Mouse (Mus musculus) CH12F3 (cell line): ENCODE measurements around the gene Umad1.

Experiments used
- in situ Hi-C: fragments of 300-500 bp; cut with MboI; formaldehyde crosslinking; loops from 2 replicates; pipeline ENCODE4 v1.14.3; 2020; ENCODE audit warnings: low sequenced_read_pairs

The Umad1 gene

DNA sequence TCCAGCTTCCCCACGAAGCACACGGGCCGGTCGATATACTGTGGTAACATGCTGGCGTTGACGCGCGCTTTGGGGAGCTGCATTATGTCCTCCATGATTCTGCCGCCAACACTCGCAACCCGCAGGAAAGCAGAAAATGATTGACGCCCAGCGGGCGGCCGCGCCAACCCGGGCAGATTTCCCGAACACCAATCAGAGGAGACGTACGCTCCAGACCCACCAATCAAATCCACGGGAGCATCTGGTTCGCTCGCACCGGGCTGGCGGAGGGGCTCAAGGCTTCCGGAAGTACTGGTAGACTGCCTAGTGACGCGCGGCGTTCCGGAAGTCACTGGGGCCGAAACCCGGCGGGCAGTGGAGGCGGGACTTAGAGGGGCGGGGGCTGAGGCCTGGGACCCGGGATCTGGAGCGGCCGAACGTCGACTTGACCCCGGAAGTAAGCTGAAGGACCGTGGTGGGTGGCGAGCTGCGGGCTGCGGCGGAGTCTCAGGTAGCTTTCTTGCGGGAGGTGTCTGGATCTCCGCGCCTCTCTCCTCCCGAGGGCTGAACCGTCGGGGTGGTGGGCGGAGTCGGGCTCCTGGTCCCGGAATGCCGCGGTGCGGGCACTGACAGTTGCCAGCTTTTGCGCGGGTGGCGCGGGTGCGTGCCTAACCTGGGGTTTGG is at the start of gene Umad1, which contains the start of the genes Rpa3 and Gm45062:
TSS of gene Umad1 (plus strand) at position 285 of the 663 bp plus-strand sequence.
TSS of gene Rpa3 (minus strand) at position 170 of the 663 bp plus-strand sequence.
TSS of gene Gm45062 (plus strand) at position 447 of the 663 bp plus-strand sequence.
- in situ Hi-C loops = no loop called here

DNA sequence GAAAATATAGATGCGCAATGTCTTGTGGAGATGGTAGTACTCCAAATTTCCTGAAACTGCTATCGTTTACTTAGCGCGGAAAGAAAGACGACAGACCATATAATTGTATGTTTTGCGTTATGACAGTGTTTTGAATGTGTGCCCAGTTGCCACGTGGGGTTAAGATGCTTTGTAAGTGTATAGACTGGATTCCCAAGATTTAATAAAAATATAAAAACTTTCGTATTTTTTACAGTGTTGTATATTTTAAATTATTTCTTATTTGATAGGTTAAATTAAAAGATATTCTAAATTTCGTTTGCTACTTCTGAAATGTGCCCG is 49.3 kb upstream of the Umad1 start:
- in situ Hi-C loops = no loop called here

DNA sequence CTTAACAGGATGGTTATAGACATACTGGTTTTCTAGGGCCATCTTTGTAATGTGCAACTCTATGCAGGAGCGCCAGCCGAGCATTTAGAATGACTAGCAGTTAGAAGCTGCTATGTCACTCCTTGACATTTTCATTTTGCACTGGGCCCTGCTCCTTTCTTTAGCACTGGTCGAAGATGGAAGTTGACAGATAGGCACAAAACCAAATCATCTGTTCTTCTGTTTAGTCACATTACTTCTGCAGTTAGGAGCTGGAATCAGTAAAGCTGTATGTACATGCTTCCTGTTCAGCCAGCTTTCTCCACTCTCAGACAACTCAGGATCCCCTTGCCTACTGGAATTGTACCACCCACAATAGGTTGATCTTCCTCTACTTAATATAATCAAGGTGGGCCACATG is 48.4 kb upstream of the Umad1 start:
- in situ Hi-C loops = no loop called here

DNA sequence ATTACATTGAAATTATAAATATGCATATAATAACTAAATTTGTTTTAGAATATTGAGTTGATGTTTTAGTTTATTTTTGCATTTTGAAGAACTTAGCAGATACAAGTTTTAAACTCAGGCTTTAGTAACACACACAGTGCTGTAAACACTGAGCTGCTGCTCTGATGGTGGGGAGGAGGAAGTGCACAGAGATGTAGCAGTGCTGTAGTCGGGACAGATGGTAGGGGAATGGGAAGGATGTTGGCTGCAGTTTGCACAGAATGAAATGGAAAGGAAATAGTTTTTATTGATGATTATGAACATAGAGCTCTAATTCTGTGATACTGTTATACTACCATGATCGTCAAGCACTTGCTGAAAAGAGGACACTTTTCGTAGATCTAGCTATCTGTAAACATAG is 32.1 kb upstream of the Umad1 start:
- in situ Hi-C loops = no loop called here

DNA sequence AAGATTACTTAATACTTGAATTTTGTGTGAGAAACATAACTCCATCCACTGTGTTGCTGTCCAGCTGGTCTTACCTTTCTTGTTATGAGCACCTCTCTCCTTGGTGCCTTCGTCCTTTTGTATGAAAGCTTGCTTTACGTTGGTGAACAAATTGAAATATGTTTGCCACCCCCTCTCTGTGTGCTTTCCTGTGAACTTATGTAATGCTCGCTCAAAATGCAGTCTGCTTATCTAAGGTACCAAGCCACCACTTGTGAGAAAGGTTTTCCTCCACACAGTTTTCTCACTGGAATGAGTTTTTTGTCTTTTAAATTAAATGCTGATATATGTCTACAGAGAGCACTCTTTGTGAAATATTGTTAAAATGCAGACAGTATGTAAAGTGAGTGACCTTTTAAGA is 30.5 kb upstream of the Umad1 start:
- in situ Hi-C loops = no loop called here

DNA sequence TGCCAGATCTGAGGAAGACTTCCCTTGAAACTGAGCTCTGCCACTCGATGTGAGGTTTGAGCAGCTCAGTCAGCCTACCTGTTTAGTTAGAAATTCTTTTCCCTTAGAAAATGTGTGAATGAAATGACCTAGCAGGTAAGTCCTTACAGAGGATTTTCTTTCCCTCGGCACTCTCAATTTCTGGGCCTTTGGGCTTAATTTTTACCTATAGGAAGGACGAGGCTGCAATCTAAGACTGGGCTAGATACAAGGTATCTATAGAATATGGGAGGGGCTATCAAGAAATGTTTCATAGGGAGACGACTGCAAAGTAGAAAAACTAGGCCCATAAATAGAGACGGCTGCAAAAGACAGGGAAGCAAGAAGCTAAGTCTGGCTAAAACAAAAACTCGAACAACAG is 772 bp upstream of the Umad1 start:
- in situ Hi-C loops = no loop called here

DNA sequence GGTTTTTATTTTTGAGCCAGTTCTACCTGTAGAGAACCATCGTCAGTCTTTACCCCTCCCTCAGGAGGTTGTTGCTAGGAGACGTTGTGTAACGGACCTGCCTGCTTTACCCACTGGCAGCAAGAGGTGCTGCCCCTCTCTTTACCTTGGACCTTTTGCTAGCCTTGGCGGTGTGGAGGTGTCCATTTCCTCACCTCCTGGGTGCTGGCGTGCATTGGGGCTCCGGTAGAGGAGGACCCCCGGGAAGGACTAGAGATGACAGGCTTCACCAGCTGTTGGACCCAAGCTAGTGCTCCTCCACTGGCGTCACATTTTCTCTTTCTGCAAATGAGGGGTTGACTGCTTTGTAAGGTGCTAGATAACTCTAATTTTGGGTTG is 568 bp downstream of the Umad1 start:
- in situ Hi-C loops = no loop called here

DNA sequence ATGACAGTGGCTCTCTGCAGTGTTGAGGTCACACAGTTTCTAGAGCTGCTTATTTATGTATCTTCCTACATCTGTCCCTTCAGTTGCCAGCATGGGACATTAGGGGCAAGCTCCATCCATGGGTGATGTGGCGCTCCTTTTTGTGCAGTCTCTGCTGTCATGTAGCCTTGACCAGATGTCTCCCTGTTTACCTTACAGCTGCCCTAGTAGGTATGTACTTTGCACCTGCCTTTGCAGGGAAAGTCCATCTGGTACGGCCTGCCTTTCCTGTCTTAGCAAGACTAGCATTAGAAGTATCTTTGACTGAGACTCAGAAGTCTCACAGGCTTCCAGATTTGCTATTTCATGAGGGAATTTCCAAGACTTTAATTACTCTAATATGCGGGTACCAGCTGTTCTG is 12.0 kb downstream of the Umad1 start:
- in situ Hi-C loops = loop anchor here (10.0 kb wide), 1 partner anchor 74 kb away; no protein-coding TSS in a partner anchor

DNA sequence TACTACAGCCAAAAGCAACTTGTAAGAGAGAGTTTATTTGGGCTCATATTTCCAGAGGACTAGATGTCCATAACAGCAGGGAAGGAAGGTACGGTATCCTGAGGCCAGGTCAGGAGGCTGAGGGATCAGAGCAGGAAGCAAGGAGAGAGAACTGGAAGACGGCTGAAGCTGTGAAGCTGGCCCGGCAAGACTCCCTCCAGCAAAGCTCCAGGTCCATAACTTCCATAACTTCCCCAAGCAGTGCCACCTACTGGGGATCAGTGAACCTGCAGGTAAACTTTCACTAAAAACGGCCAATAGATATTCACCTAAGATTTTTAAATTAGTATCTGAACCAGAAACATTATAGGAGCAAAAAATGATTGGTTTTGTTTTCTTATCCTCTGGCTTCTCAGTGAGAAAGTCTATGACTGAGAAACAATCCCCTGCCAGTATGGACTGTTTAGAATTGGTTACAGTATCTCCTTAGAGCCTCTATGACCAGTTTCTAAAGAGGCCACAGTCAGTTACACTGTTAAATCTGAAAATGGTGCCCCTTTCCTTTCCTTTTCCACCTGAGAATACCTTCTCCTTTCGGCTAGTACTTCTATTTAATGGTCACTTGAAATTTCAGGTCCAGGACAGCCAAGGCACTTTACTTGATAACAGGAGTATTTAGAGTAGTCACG is 15.4 kb downstream of the Umad1 start:
- in situ Hi-C loops = loop anchor here (10.0 kb wide), 1 partner anchor 70 kb away; no protein-coding TSS in a partner anchor

DNA sequence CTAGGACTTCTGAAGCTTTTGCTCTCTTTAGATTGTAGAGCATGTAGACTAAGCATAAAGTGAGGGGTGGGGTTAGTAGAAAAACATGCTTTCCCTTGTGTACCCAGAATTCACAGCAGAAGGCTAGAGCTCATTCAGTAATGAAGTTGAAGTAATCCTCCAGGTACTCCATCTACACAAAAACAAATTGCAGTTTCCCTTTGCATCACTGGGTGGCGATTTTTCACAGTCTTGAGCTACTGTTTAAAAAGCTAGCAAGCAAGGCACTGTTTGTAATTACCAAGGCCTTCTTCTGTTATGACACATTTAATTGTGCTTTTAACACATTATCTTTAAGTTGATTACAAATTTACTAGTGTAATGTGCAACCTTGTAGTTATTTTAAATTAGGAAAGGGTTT is 16.0 kb downstream of the Umad1 start:
- in situ Hi-C loops = loop anchor here (10.0 kb wide), 1 partner anchor 70 kb away; no protein-coding TSS in a partner anchor

DNA sequence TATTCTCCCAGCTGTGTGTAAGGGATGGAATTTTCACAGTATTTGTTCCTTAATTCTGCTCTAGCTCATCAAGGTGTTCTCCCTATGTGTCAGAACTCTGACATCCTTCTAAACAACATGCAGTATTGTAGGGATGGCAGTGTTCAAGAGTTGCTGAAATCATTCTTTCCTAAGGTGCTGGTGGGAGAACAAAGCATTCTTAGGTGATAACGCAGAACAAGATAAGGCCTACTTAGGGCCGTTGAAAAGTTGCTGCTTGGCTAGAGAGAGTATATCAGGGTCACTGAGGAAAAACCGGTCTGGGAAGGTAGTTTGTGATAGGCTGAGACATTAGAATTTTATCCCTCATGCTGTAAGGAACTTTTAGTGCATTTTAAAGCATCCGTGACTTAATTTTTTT is 17.3 kb downstream of the Umad1 start:
- in situ Hi-C loops = loop anchor here (10.0 kb wide), 1 partner anchor 68 kb away; no protein-coding TSS in a partner anchor

DNA sequence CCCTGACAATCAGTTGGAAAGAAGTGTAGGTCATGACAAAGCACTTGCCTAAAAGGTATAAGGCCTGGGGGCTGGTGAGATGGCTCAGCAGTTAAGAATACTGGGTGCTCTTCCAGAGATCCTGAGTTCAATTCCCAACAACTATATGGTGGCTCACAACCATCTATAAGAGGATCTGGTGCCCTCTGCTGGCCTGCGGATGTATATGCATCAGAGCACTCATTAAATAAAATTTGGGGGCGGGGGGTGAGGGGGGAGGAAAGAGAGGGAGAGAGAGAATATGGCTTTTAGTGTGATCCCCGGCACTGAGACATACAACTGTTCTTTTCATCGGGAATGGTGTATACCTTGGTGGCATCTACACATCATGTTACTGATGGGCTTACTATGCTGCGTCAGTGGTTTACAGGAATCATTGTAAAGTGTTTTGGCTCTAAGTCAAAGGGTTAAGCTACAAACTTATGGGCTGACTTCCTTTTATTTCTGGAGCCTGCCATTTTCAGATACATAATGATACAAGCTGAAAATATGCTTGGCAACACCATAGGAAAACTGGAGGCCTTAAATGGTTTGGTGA is 19.4 kb downstream of the Umad1 start:
- in situ Hi-C loops = loop anchor here (10.0 kb wide), 1 partner anchor 66 kb away; no protein-coding TSS in a partner anchor

DNA sequence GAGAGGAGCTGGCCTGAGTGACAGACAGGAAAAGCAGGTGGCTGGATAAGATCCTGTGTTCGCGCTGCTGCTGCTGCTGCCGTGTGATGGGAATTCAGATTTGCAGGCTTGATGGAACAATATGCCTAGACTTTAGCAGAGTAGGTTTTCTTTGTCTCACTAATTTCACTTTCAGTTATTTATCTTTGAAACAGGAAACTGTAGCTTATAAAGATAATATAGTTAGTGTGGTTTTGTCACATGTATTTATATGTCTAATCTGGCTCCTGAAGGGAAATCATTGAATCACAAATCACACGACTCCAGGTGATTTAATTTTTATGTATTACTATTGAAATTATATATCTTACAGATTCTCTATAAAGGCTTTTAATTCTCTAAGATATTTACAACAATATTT is 24.2 kb downstream of the Umad1 start:
- in situ Hi-C loops = loop anchor here (10.0 kb wide), 1 partner anchor 222 kb away; the partner anchor contains the start of gene Glcci1

DNA sequence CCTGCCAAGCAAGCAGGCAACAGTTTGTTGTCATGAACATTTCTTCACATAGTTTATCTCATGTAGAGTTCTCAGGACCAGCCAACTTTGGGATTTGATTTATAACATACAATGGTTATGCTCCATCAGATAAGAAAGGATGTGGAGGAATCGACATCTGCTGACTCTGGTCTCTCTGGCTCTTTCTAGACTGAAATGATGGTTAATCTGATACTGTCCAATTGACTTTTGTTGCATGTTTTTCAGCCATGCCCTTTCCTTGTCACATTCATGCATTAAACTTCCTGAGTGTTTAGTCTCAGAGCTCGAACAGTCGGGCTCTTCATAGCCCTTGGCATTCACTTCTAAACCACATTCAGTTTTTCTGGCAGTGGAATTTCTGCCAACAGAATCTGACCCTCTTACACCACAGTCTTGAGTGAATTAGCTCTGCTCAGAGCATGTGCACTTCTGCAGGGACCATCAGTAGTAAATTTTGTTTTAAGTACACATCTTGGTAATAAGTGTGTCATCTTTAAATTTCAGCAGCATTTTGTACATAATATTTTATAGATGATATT is 26.4 kb downstream of the Umad1 start:
- in situ Hi-C loops = loop anchor here (10.0 kb wide), 1 partner anchor 219 kb away; the partner anchor contains the start of gene Glcci1

DNA sequence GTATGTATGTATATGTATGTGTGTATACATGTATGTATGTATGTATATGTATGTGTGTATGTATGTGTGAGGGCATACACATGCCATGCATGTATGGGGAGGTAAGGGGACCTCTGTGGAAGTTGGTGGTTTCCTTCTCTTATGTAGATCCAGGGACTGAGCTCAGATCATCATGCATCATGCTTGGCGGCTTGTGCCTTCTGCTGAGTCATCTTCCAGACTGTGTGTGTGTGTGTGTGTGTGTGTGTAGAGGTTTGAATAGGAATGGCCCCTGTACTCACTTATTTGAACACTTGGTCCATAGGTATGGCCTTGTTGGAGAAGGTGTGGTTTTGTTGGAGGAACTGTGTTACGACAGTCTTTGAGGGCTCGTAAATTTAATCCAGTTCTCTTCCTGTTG is 27.1 kb downstream of the Umad1 start:
- in situ Hi-C loops = loop anchor here (10.0 kb wide), 1 partner anchor 219 kb away; the partner anchor contains the start of gene Glcci1

DNA sequence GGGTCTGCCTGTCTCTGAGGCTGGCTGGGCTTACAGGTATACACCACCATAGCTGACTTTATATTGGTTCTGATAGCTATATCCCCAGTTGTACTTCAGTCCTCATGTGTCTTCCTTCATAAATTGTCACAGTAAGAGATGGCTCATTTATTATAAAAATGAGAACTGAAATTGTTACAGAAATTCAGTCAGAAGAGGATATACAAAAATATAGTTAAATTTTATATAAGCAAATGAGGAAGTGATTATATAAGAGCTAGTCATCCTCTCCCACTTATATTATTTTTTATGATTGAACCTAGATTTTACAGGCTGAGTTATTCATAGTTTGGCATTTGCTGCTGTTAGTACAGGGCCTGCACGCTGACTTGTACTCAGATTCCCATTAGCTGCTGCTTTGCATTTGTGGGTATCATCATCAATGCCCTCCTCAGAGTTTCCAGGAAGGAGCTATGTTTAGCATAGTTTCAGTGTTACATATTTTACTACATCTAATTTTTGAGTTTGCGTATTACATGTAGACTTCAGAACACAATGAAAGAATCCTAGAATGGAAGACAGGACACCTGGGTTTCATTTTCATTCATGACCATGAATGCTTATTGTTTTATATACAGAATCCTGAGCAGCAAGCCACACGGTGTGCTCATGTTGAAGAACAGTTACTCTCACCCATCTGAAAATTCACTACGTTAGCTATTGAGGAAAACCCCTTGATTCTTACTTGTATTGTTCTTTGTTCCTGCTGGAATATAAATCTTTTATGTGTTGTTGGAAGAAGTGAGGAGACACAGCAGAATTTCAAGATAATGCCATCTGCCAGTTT is 29.9 kb downstream of the Umad1 start:
- in situ Hi-C loops = loop anchor here (10.0 kb wide), 1 partner anchor 216 kb away; the partner anchor contains the start of gene Glcci1

DNA sequence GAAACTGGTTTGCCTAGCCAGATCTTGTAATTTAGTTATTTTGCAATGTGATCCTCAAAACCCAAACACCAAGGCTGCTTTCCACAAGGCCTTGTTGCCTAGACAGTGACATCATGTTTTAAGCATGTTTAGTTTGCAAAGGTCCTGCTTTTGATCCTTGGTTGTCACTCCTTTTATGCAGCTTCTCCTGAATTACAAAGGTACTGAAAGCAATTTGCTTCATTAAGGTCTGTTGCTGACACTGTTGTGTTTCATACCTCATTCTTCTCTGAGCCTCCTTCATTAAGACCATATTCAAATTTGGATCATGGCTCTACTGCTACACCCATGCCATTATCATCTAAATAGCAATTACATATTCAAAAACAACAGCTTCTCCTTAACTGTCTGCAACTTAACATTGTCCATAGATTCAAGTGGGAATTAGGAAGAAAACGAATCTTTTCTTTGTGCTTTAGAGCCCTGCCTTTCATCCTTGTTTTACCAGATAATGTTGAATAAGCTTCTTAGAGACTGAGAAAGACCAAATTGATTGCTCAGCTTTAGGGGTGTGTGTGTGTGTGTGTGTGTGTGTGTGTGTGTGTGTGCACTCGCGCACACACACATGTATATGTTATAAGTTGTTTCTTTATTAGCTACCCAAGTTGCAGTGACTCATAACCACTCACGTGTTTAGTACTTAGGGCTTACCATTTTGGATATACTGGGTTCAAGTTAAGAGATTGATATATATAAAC is 35.1 kb downstream of the Umad1 start:
- in situ Hi-C loops = no loop called here

DNA sequence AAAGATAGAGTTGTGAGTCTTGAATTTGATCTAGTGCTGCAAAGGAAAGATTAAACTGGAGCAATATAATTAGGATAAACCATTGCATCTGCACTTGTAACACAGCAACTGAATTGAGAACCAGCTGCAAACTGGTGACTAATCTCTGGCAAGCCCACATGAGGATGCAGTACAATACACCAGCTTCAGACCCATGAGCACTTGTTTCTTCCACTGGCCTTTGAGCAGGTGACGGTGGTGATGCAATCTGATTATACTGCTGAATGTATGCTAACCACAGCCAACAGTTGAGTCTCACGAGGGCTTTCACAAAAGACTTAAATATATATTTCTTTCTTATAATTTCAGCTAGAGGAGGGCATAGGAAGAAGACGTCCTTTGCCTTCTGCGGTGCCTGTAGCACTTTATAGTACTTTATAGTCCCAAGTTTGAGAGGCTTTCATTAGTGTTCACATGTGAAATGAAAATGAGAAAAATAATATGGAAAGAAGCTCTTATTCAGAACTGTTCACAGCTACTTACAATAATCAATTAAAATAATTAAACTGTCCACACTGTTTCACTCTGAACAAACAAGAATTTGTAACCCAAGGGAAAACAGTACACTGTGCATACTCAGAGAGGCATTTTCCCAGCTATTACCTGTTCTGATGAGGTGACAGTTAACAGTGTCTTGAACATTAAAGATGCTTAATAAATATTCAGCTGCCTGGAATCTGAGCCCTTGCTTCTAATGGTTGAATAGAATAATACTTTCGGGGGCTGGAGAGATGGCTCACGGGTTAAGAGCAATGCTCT is 40.2 kb downstream of the Umad1 start:
- in situ Hi-C loops = no loop called here
